Mouse (Mus musculus): ENCODE data around the gene Pnpla8. TPM values are rescaled to one million over a fixed set of nuclear protein-coding genes. Genes with fewer than 3 reads are reported as not detected.
A peak's percentile ranks its signal among the peaks of the same experiment; 100 is the strongest.
"Not testable (repeated sequence)": the region's sequence is repeated elsewhere in the genome, so short reads cannot be mapped to it uniquely, and the experiment has no call there.

The Pnpla8 gene
- total RNA-seq (2015; ENCODE audit: low replicate concordance) (37.8 and 67.1 TPM in 2 replicates), total RNA-seq (2017; ENCODE audit: low replicate concordance) (27.3 and 32.0 TPM in 2 replicates)

DNA sequence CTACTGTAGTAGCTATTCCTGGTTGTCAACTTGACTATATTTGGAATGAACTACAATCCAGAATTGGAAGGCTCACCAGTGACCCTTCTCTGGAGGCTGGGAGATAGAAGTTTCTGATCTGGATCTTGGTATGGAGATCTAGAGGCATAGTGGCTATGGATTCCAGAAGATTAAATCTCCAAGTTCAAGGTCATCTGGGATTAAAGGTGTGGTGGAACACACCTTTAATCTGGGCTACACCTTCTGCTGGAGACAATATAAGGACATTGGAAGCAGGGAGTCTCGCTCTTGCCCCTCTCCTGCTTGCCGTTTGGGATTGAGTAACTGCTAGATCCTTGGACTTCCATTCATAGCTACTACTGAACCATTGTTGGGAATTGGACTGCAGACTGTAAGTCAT, at the start of gene Pnpla8:
TSS of gene Pnpla8 (plus strand) at position 301 of the 400 bp plus-strand sequence.
- ATAC-seq (replicated peaks; ENCODE audit: low FRiP score, poor library complexity, severe bottlenecking), result not testable (repeated sequence)

DNA sequence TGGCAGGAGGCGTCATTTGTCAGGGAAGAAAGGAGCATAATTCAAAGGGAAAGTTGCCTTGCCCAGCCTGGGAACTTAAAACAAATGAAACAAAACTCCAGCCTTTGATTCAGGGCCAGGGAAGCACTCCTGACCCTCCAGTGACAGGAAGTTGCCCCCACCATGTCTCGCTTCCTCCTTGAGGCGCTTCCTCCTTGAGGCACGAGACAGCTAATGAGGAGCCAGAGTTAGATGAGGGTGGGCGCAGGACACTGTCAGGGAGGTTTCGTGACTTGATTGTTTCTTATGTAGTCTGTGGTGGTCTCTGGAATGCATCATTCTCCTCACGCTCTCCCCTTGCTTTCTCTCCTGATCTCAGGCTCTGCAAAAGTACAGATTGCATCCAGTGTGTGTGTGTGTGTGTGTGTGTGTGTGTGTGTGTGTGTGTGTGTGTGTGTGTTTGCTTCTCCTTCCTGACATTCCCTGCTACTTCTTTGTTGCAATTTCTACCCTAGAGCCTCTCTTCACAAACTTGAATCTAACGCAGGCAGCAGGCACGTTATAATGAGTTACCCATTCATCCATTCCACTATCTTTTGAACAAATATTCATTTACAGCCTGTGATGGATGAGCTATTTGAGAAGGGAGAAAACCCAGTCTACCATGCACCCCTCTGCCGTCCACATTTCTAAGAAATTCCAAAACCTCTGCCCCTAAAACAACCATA, 44.7 kb upstream of the Pnpla8 start:
- ATAC-seq (replicated peaks; ENCODE audit: low FRiP score, poor library complexity, severe bottlenecking), result no peak

DNA sequence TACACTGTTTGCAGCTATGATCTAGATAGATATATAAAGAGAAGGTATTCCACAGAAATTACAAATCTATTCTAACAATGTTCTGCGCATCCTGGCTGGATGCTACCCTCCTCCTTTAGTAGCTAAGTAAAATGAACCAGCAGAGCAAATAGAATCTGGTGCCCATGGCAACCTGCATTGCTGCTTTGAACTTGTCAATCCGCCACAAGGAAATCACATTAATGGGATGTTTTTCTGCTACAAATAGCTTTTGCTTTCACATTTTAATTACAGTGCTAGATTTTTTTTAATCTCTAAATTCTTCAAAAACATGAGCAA, 44.2 kb upstream of the Pnpla8 start:
- no peak for ATAC-seq (replicated peaks; ENCODE audit: low FRiP score, poor library complexity, severe bottlenecking)

DNA sequence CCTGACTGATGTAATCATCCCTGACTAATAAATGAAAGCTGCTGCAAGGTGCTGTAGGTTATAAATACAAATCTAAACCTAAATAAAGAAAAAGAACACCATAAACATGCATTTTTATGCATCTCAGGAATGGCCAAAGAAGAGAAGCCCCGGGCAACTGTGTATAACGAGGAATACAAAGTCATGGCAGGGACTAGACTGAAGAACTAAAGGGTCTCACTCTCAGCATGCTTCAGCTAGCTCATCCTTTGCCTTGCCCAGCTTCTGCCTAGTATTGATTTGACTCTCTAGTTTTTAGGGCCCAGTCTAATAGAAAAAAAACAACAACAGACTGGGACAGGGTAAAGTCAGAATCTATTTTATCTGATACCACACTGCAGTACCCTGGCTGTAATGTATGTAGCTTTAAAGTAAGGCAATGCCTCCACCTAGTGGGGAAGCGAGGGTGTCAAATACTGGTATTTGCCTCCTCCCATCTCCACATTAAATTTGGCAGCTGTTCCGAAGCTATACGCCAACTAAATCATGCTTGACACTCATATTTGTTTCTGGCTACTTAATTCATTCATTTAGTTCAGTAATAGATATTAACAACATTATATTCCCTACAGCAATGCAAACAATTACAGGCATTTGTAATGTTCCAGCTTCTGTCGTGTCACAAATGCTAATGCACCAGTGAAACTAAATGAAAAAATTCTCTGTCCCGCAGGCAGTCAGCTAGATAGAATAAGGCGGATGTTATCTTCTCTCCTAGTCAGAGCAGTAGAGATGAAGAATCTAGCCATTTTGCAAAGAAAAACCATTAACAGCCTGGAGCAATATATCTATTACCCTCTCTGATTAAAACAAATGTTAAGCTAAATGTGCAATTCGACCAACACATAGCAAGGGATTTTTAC, 39.8 kb upstream of the Pnpla8 start:
- ATAC-seq (replicated peaks; ENCODE audit: low FRiP score, poor library complexity, severe bottlenecking), result no peak

DNA sequence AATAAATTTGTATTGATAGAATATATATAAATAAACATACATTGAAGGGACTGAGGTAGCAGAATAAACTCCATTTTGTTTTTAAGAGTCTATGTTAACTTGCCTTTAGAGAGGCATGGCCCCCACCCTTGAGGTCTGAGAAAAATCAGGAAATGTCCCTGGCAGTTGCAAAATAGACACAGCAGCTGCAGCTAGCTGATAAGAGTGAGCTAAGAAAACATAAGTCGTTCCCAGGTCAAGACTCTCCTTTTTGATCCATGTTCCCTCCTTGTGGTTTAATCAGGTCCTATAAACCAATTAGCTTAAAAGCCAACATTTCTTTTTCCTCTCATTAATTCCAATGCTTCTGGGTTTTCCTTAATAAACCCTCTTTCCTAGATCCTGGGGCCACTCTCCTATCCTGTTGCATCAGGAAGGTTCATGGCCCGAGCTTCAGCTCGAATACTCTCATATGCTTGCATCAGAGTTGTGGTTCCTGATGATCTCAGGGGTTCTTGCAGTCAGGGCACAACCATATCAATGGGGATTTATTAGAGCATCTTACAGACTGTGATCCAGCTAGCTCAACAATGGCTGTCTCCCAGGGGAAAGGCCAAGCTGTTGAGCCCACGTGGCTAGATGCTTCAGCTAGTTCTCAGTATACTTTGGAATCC, 23.2 kb upstream of the Pnpla8 start:
- ATAC-seq (replicated peaks; ENCODE audit: low FRiP score, poor library complexity, severe bottlenecking), result no peak

DNA sequence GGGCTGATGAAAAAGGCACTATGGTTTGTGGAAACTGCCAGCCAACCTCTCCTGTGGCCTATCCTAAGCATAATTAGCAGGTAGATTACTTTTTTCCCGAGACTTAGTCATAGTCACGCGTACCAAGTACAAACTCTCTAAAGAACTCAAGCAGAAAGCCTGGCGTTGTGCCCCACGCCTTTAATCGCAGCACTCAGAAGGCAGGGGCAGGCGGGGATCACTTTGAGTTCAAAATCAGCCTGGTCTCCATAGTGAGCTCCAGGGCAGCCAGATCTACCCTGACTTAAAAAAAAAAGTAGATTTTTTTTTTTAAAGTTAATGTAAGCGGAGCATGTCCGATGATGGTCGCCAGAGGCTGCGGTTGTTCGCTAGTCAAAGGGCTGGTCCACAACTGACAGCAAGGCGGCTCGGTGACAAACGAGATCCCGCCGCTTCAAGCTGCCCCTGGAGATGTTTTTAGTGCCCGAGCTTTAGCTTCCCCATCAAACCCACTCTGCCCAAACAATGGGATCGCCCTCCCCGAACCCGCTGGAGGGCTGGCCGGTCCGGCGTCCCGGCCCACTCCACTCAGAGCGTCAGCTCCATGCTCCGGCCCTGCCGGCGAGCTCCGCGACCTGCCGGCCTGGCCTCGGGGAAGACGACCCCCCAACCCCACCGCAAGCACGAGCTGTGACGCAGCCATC, 11.9 kb upstream of the Pnpla8 start:
- no peak for ATAC-seq (replicated peaks; ENCODE audit: low FRiP score, poor library complexity, severe bottlenecking)

DNA sequence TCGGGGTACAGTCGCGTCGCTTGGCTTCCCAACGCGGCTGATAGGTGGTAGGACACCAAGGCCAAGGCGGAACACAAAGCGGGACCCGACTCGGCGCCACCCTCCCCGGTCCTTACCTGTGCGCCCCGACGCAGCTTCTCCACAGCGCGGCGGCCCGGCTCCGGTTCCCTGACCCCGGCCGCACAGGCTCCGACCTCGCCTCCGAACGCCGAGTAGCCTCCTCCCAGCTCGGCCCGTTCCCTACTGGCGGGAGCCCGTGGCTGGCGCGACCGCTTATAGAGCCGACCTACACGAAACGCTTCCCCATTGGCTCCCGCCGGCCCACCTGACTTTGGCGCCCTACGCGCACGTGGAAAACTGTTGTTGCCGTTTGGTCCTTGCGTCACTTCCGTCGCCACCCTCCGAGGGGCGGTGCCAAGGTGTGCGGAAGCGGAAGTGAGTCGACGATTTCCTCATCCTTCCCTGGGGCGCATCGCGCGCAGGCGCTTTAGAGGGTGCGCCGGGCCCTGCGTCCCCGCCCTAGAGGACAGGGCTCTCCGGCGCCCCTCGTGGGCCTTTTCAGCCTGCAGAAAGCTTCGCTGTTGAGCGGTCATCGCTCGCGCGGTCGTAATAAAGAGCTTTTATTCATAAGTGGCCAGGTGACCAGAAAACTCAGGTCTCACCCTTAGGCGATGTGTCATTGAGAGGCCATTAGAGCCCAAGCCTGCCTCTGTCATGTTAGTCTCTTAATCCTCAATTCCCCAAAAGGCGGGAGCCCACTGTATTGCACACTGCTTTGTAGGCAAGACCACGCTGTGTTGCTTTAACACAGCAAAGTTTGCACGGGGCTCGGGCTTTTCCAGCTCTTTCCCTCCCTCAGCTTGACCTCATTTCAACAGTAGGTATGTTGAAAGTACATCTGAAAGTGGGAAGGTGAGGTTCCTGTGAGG, 11.1 kb upstream of the Pnpla8 start, which contains the start of gene Dnajb9:
TSS of gene Dnajb9 (minus strand) at position 503 of the 929 bp plus-strand sequence.
- peak; percentile 99 for ATAC-seq (replicated peaks; ENCODE audit: low FRiP score, poor library complexity, severe bottlenecking)

DNA sequence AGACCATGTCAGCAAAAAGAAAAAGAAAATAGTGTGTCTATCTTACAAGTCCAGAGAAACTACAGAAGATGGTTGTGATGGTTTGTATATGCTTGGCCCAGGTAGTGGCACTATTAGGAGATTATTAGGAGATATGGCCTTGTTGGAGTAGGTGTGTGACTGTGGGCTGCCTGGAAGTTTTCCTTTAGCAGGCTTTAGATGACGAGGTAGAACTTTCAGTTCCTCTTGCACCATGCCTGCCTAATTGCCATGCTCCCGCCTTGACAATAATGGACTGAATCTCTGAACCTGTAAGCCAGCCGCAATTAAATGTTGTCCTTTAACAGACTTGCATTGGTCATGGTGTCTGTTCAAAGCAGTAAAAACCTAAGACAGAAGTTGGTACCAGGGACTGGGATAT, 9.6 kb upstream of the Pnpla8 start:
- ATAC-seq (replicated peaks; ENCODE audit: low FRiP score, poor library complexity, severe bottlenecking), result no peak

DNA sequence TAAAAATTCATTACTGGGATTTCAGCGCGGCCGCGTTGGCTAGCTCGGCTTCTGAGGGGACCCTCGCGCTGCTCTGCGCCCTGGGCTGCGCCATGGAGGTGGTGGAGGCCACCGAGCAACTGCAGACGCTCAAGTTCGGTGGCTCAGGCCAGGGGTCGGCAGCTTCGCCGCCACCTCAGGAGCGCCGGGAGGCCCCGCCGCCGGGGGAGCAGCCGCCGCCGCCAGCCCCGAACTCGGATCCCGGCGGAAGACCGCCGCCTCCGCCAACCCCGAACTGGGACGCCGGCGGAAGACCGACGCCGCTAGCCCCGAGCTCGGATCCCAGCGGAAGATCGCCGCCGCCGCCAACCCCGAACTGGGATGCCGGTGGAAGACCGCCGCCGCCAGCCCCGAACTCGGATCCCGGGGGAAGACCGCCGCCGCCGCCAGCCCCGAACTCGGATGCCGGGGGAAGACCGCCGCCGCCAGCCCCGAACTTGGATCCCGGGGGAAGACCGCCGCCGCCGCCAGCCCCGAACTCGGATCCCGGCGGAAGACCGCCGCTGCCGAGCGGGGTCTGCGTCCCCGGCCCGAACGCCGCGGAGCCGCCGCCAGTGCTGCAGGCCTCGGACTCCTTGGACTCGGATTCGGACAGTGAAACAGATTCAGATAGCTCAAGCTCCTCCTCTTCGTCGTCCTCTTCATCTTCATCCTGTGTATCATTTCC, 634 bp downstream of the Pnpla8 start:
- no peak for ATAC-seq (replicated peaks; ENCODE audit: low FRiP score, poor library complexity, severe bottlenecking)

DNA sequence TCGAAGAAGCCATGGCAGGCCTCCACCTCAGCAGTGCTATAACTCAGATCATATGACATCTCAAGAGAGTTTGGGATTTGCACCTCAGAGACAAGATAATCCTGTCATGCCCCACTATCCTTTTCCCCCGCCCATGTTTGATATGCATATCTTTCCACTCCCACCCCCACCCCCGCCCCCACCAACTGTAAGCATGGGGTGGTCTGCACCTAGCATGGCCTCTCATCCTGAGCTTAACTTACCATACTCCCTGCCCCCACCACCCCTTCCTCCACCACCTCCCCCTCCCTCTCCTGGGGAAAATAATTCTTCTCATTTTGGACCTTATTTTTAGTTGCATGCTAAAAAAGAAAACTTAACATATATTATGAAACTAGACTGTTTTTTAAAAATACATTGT, 1.9 kb downstream of the Pnpla8 start:
- no peak for ATAC-seq (replicated peaks; ENCODE audit: low FRiP score, poor library complexity, severe bottlenecking)

DNA sequence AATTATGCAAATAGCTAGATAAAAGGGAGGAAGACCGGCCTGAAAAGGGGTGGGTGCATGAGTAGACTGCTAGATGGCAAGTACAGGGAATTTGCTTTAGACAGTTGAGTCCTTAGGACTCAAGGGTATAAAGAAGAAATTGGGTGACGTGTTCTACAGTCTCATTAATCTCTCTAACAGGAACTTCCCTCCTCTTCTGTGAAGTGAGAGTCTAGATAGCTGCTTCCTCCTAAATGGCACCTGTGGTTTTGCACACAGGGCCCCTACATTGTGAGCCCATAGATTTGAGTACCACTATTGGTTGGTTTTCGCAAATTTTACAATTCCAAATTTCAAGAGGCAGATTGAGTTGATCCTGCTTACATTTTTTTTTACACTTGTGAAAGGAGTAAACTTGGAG, 3.5 kb downstream of the Pnpla8 start:
- ATAC-seq (replicated peaks; ENCODE audit: low FRiP score, poor library complexity, severe bottlenecking), result no peak

DNA sequence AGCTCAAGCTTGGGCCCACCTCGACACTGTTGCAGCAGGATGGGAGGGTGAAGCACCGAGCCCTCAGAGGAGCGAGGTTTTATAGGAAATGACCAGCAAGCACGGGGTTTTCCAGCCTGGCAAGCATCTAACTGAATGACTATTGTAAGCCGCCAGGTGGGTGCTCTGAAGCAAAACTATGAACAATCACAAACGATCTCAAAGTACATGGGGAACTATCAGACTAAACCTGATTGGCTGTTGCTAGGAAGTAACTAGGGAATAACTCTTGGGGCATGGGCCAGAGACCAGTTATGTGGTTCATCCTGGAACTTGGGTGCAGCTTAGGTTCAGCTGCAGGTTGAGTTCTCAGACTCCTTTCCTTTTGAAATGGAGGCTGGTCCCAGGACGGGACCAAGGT, 19.9 kb downstream of the Pnpla8 start:
- ATAC-seq (replicated peaks; ENCODE audit: low FRiP score, poor library complexity, severe bottlenecking), result no peak

DNA sequence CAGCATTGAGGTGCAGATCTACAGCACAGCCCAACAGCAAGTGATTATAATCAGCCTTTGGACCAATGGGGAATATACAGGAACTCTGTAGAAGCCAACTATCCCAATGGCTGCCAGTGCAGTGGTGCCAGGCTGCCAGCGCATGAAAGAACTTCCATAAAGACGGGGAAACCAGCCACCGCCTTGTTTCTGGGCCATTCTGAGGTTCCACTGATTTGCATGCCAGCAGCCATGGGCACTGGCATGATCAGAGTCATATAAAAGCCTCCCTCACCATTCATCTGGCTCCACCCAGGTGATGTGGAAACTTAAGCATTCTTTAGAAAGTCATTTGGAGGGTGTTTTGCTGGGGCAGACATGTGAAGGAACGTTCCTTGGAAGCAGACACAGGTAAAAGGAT, 21.2 kb downstream of the Pnpla8 start:
- no peak for ATAC-seq (replicated peaks; ENCODE audit: low FRiP score, poor library complexity, severe bottlenecking)

DNA sequence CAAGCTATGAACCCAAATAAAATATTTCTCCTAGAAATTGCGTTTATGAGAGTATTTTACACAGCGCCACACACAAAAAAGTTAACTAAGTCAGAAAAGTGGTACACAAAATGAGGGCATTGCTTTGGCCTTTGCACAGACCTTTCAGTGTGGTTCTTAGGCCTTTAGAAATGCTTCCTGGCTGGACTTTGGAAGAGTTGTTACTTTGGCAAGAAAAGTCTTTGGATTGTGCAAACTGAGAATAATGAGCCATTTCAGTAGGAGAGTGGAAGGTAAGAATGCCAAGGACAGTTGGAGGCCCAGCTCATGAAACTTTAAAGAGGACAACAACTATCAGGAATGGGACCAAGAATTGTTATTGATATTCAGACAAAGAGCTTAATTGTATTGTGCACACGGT, 24.6 kb downstream of the Pnpla8 start:
- ATAC-seq (replicated peaks; ENCODE audit: low FRiP score, poor library complexity, severe bottlenecking), result no peak

DNA sequence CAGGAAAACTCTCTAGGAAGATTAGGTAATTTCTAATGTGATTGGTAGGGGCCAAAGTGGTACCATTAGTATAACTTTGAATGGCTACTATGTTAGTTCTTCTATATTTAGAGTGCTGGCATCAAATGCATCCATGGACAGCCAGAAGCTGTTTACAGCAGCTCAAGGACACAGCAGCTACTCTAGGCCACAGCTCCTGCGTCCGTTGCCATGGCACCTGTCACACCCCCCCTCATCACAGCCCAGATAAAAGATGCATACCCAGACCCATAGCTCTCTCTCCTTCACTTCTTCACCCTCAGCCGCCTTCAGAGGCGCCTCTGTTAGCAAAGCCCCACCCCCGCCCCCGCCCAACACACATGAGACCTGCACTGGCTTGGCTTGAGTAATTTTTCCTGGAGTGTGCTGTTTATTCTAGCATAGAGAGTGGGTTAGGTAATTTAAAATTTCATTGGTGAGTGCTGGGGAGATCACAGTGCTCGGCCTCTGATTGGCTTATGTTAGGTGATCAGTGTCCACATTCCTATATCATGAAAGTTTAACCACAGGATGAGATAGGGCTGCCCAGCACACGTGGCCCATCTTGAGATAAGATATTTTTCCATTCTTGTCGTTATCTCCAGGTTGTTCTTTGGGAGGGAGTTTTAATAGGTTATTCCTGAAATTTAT, 27.3 kb downstream of the Pnpla8 start:
- ATAC-seq (replicated peaks; ENCODE audit: low FRiP score, poor library complexity, severe bottlenecking), result no peak

DNA sequence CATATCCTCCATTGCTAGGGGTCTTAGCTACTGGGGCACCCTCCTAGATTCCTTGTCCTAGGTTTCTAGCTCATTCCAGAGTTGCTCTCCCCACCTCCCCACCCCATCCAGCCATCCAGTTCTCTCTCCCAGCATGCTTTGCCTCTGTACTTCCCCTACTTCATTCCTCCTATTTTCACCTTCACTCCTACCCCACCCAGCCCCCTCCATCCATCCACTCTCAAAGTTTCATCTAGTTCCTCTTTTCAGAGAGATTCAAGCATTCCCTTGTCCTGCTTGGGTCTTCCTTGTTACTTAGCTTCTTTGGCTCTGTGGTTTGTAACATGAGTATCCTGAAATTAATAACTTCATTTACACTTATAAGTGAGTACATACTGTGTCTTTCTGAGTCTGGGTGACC, 41.4 kb downstream of the Pnpla8 start:
- ATAC-seq (replicated peaks; ENCODE audit: low FRiP score, poor library complexity, severe bottlenecking), result no peak

DNA sequence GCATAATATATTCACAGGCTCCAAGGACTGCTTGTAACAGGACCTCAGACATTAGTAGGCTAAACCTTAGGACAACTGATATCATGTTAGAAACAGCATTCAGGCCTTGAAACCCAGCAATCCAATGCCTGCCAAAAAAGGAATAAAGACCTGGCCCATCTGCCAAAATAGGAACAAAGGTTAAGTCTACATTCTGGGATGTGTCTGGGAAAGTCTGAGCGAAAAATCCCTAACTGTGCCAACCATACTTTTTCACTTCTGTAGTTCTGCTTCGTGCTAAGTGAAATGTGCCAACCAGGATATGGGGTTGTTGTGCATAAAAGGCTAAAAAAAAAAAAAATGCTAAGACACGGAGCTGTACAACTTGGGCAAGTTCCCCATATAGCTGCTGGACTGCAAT, 44.5 kb downstream of the Pnpla8 start:
- no peak for ATAC-seq (replicated peaks; ENCODE audit: low FRiP score, poor library complexity, severe bottlenecking)

DNA sequence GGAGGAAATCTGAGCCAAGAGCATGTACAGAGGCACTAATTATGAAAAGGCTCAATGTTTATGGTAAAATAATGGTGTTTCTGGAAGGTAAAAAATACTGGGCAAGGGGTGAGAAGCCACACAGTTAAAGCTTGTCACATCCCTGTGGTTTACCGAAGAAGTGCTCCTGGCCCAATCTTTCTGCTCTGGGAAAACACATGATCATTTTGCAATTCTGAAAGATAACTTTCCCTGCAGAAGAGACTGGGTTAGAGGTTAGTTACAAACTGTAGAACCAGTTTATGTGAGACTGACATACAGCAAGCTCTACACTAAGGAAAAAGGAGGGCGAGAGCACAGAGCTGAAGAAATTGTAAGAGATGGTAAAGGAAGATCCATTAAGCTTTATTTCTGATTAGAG, 46.0 kb downstream of the Pnpla8 start:
- ATAC-seq (replicated peaks; ENCODE audit: low FRiP score, poor library complexity, severe bottlenecking), result no peak

Data from erythroid progenitor cell, adult 5-6 weeks (primary cell).